Mouse (Mus musculus) heart, adult 18-20 months (tissue): Measurements from ENCODE around the gene Vps41. TPM values are rescaled to one million over a fixed set of nuclear protein-coding genes. Genes with fewer than 3 reads are reported as not detected.

Experiments
- DNase-seq, 2 experiments: peaks; one replicate each; pipeline ENCODE4 v3.0.0; 2021 to 2022; ENCODE audit warnings: mixed read lengths in 1 of 2
- total RNA-seq, 2 experiments: library from RNA; stranded (reverse); gene quantifications; 2 replicates each; pipeline ENCODE4 v1.2.3; 2021

Gene Vps41
- total RNA-seq, 2 experiments from 2014 or later = 32.4 to 32.9 TPM

GRCm38 (mm10) chr13:18791724-18792123 is 74.6 kb downstream of the Vps41 start:
- no peak for DNase-seq

DNA sequence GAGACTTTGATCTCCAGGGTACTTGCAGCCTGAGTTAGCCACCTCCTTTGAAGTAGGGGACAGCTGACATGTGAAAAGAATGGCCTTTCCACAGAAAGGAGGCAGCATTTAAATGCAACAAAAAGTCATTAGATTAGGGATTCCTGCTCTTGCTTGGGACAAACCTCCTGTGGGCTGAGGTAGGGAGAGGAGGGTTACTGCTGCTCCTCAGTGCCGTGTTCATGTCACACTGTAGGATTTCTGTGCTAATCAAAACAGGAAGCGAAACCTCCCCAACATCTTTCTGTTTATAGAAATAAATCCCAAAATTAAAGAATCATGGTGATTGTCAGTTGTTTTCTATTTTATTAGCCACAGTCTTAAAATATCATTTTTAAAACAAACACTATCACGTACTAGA is 77.4 kb downstream of the Vps41 start:
- no peak for DNase-seq

GRCm38 (mm10) chr13:18797555-18797954 is 80.5 kb downstream of the Vps41 start:
- DNase-seq = no peak

DNA sequence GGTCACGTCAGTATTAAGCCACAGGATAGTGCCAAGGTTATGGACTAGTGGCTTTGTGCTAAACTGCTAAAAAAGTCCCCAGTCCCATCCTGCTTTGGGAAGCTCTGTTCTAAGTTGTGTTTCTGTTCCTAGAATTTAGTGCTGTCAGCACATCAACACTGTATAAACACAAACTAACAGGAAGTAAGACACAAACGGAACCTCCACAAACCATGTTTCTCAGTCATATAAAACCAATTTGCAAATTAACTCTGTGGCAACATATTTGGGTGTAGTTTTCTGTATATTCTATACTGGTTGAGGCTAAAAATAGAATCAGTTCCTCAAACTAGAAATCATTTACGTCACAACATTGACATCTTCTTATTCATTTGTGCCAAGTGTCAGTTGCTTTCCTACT is 83.3 kb downstream of the Vps41 start:
- DNase-seq = no peak

DNA sequence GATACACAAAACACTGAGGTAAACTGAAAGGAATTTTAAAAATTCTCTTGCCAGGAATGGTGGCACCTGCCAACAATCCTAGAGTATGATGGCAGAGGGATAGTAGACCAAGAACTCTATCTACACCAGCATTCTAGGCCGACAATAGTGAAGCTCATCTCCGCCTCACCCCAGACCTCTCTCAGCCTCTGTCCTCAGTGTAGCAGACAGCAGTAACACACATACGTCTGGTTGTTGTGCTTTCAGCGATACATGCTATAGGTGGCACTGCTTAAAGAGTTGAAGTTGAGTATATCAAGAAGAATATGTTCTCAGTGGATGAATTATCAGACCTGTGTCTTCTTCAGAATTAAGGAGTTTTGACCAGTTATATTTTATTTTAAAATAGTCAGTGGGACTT is 92.4 kb downstream of the Vps41 start:
- DNase-seq = no peak

DNA sequence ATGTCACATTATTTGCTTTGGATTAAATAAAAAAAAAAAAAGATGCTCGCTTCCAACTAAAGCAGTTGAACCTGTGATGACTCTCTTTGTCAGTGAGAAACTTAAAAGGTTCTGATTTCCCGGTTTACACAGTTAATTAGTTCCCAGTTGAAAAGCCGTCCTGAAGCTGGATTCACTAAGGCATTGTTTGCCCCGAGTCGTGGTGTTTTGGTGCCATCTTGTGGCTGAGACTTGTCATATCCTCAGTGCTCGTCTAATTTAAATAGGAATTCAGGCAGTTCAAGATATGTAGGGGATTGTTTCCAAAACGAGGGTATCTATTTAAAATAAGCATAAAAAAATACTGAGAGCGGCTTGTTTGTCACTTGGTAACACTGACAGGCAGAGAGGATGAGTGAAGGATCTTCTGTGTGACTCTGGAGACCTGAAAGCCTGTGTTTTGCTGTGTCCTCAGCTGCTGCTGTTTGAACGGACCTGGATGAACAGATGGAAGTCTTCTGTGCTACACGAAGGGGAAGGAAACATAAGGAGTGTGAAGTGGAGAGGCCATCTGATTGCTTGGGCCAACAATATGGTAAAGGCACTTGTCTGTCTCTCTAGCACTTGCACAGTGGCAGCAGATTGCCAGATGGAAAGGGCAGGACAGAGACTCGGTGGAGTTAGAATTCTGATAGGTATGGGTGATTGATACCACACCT is 93.0 kb downstream of the Vps41 start:
- peak; percentile 33 to 80 for DNase-seq

DNA sequence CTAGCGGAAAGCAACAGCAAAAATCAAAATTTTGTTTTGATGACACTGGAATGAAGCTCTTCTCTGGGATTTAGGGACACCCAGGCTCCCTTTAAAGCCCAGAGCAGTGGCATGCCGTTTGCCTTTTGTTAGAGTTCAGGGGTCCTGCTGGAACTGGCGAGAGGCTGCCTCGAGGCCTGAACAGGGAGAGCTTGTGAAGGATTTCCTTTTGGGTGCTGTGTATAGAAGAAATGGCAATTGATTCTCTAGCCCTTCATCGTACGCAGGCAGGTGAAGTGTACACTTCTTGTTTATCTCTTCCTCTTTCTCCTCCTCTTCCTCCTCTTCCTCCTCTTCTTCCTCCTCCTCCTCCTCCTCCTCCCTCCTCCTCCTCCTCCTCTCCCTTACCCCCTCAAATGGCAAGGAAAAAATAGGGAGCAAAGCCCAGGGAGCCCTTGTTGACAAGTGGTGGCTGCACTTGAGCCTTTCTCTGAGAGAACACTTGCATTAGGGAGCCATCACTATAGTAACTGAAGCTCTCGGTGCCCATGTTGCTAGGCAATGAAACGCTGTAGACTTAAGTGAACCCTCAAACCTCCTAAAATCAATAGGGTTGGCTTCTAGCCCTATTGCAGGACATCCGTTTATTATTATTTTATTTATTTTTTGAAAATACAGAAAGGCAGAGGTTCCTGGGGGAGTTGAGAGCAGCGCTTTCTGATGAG is 107.5 kb downstream of the Vps41 start:
- no peak for DNase-seq

DNA sequence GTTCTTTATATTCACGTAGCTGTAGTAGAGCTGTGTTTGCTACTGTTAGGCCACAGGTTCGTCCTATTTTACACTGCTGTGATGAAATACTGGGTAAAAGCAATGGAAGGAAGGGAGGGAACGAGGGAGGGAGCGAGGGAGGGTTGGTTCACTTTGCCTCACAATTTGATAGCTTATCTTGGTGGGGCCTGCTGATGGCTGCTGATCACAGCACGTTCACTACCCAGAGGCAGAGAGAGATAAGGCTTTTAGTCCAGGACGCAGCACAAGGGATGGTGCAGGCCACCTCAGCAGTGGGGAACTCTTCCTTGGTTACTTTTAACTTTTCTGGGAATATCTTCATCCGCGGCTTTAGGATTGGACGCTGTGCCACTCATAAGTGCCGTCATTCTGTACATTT is 109.9 kb downstream of the Vps41 start:
- DNase-seq = no peak

- no peak for DNase-seq
Observed at GRCm38 (mm10) chr13:18830486-18830885, 113.4 kb downstream of the Vps41 start.

DNA sequence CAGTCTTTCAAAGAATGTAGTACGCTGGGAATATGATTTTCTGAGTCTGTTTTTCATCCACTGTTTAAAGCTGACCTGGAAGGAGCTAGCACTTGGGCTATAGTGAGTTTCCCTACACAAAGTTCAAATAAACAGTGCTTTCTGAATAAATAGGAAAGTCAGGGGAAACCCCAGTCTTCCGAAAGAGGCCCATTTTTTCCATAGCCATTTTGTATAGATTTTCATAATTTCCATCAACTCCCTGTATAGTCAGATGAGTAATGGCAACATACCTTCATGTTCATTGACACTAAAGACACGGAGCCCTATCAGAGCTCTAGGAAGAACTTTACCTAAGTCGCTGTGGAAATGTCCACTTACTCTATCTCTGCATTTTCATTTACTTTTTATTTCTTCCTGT is 122.1 kb downstream of the Vps41 start:
- DNase-seq = no peak

- no peak for DNase-seq
Observed at GRCm38 (mm10) chr13:18840366-18840765, 123.3 kb downstream of the Vps41 start.

DNA sequence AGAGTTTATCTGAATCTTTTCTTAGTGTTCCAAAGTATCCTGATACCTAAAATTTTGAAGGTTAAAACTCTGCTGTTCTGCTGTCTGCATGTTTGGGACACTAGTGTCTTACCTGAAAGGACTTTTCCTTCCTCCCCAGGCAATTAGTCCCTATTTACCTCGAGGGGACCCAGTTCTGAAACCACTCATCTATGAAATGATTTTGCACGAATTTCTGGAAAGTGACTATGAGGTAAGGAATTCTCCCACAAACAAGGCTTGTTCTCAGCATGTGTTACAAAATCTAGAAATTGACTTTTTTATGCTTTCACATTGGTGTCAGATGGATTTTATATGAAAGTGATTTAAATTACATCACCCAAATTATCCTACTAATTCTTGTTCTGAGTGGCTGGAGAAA is 123.9 kb downstream of the Vps41 start:
- no peak for DNase-seq

DNA sequence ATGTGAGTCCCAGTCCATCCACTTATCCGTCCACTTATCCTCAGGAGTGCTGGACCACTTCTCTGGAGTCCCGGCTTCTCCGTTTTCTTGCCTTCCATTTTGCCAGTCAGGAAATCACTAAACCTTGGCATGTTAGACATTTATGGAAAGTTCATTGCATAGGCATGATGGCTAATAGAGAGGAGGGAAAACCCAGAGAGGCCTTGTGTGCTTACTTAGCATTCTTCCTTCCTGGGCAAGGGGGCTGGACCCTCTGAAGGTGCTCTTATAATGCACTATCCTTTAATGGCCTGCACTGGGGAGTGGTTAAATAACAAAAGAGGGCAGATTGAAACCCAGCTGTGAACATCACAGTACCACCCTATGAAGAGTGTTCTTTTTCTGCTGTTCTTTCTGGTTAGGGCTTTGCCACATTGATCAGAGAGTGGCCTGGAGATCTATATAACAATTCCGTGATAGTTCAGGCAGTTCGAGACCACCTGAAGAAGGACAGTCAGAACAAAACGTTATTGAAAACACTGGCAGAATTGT is 124.7 kb downstream of the Vps41 start:
- no peak for DNase-seq

- DNase-seq = no peak
Observed at GRCm38 (mm10) chr13:18842556-18842955, 125.5 kb downstream of the Vps41 start.

DNA sequence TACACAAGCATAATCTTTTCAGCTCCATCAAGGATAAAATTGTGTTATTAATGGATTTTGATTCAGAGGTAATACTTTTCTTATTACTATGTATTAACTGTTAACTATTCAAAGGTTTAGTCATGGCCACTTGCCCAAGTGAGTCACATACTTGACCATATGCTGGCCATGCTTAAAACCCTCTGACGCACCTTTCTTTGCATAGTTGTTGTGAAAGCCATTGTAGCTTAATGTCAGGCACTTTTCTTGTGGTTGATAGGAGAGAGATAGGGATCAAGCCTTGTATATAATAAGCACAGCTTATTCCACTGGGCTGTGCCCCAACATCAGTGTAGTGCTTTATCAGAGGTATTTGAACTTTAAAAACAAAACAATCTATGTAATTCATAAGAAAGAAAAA is 126.5 kb downstream of the Vps41 start:
- no peak for DNase-seq

DNA sequence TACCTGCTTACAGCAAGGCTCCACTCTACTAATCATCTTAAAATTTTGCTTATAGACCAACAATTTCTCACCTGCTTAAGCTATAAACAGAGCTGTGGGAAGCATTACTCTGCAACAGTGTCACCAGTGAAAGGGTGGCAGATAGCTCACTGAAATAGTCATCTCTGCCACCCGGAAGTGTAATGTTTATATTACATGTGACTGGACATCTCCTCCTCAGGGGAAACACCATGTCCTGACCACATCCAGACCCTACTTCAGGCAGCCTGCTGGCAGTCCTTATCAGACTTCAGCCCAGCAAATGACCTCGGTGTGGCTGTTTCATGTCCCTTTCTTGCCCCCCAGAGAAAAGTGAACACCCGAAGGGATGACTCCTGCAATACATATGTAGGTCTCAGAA is 130.3 kb downstream of the Vps41 start:
- no peak for DNase-seq

DNA sequence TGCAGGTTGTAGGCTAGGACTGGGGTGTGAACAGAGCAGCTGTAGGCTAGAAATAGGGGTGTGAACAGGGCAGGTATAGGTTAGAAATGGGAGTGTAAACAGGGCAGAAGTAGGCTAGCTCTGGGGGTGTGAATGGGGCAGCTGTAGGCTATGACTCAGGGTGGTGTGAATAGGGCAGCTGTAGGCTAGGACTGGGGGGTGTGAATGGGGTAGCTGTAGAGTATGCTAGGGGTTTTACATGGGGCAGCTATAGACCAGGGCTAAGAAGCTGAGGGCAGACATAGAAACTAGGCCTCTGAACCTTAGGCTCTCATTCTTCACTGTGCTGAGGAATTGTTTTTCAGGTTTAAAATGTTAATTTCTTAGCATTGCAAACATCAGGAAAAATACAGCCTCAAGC is 132.5 kb downstream of the Vps41 start:
- no peak for DNase-seq

DNA sequence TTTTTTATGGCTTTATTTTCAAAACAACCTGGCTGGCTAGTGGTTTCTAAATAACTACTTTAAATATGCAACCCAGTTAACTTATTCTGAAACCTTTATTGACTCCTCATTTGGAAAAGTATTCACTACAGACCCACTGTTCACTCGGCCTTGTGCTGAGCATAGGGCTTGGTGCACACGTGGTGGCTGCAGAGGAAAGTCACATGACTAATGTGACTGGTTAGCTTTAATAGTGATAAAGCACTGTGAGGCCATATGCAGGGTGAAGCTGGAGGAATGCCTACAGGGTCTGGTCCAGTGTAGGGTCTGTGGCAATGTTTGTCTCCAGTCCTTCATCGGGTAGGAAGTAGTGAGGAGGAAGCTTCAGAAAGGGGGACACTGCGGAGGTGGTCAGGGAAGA is 134.1 kb downstream of the Vps41 start:
- DNase-seq = no peak

- DNase-seq = no peak
Observed at GRCm38 (mm10) chr13:18852718-18853117, 135.6 kb downstream of the Vps41 start.

DNA sequence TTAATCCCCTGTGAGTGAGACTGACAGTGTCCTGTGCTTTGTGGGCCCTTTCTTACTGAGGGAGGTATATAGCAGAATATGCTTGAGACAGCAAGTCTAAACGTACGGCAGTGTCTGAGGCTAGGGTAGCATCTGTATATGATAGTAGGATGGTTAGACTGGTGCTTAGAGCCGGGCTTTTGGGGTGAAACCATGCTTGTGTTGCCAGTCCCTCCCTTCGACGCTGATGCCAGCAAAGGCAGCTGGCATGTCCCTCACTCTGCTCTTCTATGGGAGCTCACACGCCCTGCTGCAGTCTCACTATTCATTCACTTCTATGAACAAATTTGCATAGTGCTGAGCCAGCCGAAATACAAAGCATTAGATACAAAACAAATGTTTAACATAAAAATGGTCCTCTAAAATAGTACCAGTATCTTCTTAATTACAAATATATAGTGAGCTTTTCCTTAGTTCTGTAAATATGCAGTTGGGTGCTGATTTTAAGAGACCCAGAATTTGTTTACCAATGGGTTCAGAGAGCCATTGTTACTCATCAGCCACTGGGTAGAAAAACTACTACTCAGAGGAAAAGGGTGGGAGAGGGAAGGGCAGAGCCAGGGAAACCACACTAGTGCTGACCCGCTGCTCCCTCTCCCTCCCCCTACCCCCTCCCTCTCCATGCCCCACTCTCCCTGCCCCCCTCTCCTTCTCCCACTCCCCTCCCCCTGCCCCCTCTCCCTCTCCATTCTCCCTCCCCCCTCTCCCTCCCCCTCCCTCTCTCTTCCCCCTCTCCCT is 139.1 kb downstream of the Vps41 start:
- DNase-seq = no peak

DNA sequence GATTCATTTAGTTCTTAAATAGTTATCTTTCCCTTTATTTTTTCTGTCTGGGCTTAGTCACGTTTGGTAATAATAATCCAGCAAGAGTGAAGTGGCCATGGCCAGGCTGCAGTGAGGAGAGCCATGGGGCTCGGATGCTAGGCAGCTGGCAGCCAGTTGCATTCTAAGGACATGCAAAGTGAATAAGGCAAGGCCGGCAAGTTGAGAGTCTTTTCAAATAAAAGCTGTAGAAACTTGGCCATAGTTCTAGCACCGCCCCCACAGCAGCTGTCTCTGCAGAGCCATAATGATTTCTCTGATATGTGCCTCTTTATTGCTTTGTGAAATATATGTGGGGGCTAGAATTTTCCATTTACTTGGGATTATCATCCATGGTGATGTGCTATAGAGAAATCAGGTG is 141.1 kb downstream of the Vps41 start:
- DNase-seq = no peak

- DNase-seq = no peak
Observed at GRCm38 (mm10) chr13:18859389-18859788, 142.3 kb downstream of the Vps41 start.

- DNase-seq = peak; percentile 8 to 29
Observed at GRCm38 (mm10) chr13:18868030-18868490, 151.0 kb downstream of the Vps41 start.
